Comparison of ENCODE assay signal across 9 mouse cellular contexts in the genomic region with DNA sequence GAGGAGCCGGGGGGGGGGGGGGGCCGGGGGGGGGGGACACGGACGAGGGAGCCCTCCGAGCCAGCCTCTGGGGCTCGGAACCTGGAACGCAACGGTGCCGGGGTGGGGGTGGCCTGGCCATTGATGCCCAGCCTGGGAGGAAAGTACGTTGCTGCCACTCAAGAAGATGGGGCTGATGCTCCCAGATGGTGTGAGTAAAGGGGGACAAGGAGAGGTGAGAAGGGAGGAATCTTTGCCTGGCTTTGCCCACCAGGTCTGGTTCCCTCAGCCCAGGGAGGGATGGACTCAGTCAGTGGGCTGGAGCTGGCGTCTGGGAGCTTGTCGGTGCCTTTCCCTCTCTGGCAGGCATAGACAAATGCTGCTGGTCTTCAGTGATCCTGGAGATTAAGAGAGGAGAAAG. TPM values are rescaled to one million over a fixed set of nuclear protein-coding genes. Genes with fewer than 3 reads are reported as not detected.
DNase-seq lines count a peak whose midpoint lies in the region; ATAC-seq and TF ChIP-seq lines count a peak whose summit lies in the region.
"Had no signal": no experiment of that assay in that cellular context is flagged by ENCODE, and none has a peak within 500 bp of the region (broad histone marks: within the 10 kb centered on the region; RNA-seq: fewer than 3 reads in every experiment).

No protein-coding gene starts in this region.

- H3K4me3 ChIP-seq in lung, embryonic 15.5 days, result peak overlapping the region; percentile 54
- peak overlapping the region; percentile 50 for H3K4me3 ChIP-seq in embryonic facial prominence, embryonic 14.5 days (ENCODE audit: low read depth, low read length)
- H3K4me3 ChIP-seq in intestine, postnatal 0 days (ENCODE audit: low read depth, low read length), result peak overlapping the region; percentile 52; the same call in 1 of the 2 replicates
- peak overlapping the region; percentile 54 for H3K4me3 ChIP-seq in neural tube, embryonic 13.5 days

- no peaks in the 10 kb centered on the region for H3K36me3 ChIP-seq in lung, embryonic 15.5 days
- H3K36me3 ChIP-seq in embryonic facial prominence, embryonic 14.5 days (ENCODE audit: control insufficient read depth, insufficient read depth, low read length), result no peaks in the 10 kb centered on the region
- no peaks in the 10 kb centered on the region for H3K36me3 ChIP-seq in intestine, postnatal 0 days (ENCODE audit: control insufficient read depth, insufficient read depth)
- H3K36me3 ChIP-seq in neural tube, embryonic 13.5 days, result no peaks in the 10 kb centered on the region

- H3K27me3 ChIP-seq in lung, embryonic 15.5 days, result no peaks in the 10 kb centered on the region
- H3K27me3 ChIP-seq in embryonic facial prominence, embryonic 14.5 days (replicated peaks; ENCODE audit: control insufficient read depth, insufficient read depth, low read length), result peaks cover 18% of the 10 kb centered on the region; the same call in 1 of the 2 replicates
- peaks cover 12% of the 10 kb centered on the region; the same call in 1 of the 2 replicates for H3K27me3 ChIP-seq in intestine, postnatal 0 days (replicated peaks; ENCODE audit: control insufficient read depth, insufficient read depth, low read length)
- H3K27me3 ChIP-seq in neural tube, embryonic 13.5 days, result peaks cover 74% of the 10 kb centered on the region

- peak overlapping the region; percentile 54; the same call in 1 of the 2 replicates for H3K27ac ChIP-seq in lung, embryonic 15.5 days
- H3K27ac ChIP-seq in embryonic facial prominence, embryonic 14.5 days (replicated peaks; ENCODE audit: low read depth, low read length), result no peak overlapping the region
- H3K27ac ChIP-seq in intestine, postnatal 0 days (ENCODE audit: low read depth, low read length), result no peak overlapping the region
- H3K27ac ChIP-seq in neural tube, embryonic 13.5 days (replicated peaks), result no peak overlapping the region
- H3K27ac ChIP-seq: liver, embryonic 14.5 days had no signal

- H3K9ac ChIP-seq in lung, embryonic 15.5 days, result peak overlapping the region; percentile 17; the same call in 1 of the 2 replicates
- peak overlapping the region; percentile 57 for H3K9ac ChIP-seq in embryonic facial prominence, embryonic 14.5 days (ENCODE audit: low read depth, low read length)
- no peak overlapping the region for H3K9ac ChIP-seq in intestine, postnatal 0 days (ENCODE audit: low read depth, low read length)
- H3K9ac ChIP-seq in neural tube, embryonic 13.5 days, result peak overlapping the region; percentile 66
- H3K9ac ChIP-seq: liver, embryonic 14.5 days had no signal

- no peak for DNase-seq in lung, postnatal 14 days
- DNase-seq in embryonic facial prominence, embryonic 14.5 days (ENCODE audit: low spot score), result no peak
- no peak for DNase-seq in MN1 (ENCODE audit: low spot score)
- DNase-seq in cerebellum, adult 11 months, result no peak
- no peak for DNase-seq in kidney, postnatal 36 days

- peaks cover 18% of the 10 kb centered on the region for H3K4me1 ChIP-seq in lung, embryonic 15.5 days
- peaks cover 17% of the 10 kb centered on the region for H3K4me1 ChIP-seq in embryonic facial prominence, embryonic 14.5 days (ENCODE audit: control insufficient read depth, insufficient read depth, low read length)
- no peaks in the 10 kb centered on the region for H3K4me1 ChIP-seq in intestine, postnatal 0 days (replicated peaks; ENCODE audit: control insufficient read depth, insufficient read depth, low read length)
- H3K4me1 ChIP-seq in neural tube, embryonic 13.5 days (replicated peaks), result peaks cover 35% of the 10 kb centered on the region

- 3% methylated on average over 8 of the region's 12 CpGs for WGBS in lung, embryonic 15.5 days
- 6% methylated on average over 5 of the region's 12 CpGs for WGBS in embryonic facial prominence, embryonic 14.5 days
- WGBS in intestine, postnatal 0 days, result 5% methylated on average over 8 of the region's 12 CpGs
- WGBS in neural tube, embryonic 13.5 days, result 1% methylated on average over 9 of the region's 12 CpGs

- no peak for TF ChIP-seq CTCF in intestine, postnatal 0 days (IDR thresholded peaks at IDR 0.05; ENCODE audit: low read depth)

- H3K9me3 ChIP-seq in lung, embryonic 15.5 days, result no peaks in the 10 kb centered on the region
- H3K9me3 ChIP-seq in embryonic facial prominence, embryonic 14.5 days (ENCODE audit: control insufficient read depth, low read length), result no peaks in the 10 kb centered on the region
- H3K9me3 ChIP-seq in intestine, postnatal 0 days (ENCODE audit: control insufficient read depth), result no peaks in the 10 kb centered on the region
- H3K9me3 ChIP-seq in neural tube, embryonic 13.5 days, result no peaks in the 10 kb centered on the region

- peak; percentile 16; the same call in 1 of the 2 replicates for ATAC-seq in lung, embryonic 15.5 days (ENCODE audit: borderline replicate concordance, extremely low read depth, low FRiP score, low TSS enrichment)
- peak; percentile 16; the same call in 1 of the 2 replicates for ATAC-seq in embryonic facial prominence, embryonic 14.5 days (ENCODE audit: low read depth)
- ATAC-seq in intestine, postnatal 0 days, result 0 out of 2 replicates have a peak, but pooled peaks have one; percentile 19
- ATAC-seq in neural tube, embryonic 13.5 days (ENCODE audit: low read depth), result peak; percentile 45

- peak overlapping the region; percentile 91 for H3K4me2 ChIP-seq in lung, embryonic 15.5 days
- H3K4me2 ChIP-seq in embryonic facial prominence, embryonic 14.5 days (ENCODE audit: low read depth, low read length), result peak overlapping the region; percentile 89
- H3K4me2 ChIP-seq in intestine, postnatal 0 days (replicated peaks; ENCODE audit: low read depth), result peak overlapping the region; percentile 69
- peak overlapping the region; percentile 83 for H3K4me2 ChIP-seq in neural tube, embryonic 13.5 days

RNA-seq across cellular contexts. Expression of a gene that starts 0.4 kb away (rescaled TPM):
- polyA plus RNA-seq in lung, embryonic 15.5 days (2015; fragmentation: Nextera tagmentation; extraction: Ambion mirVana), result 59.5 and 60.5 TPM in 2 replicates
- polyA plus RNA-seq in embryonic facial prominence, embryonic 14.5 days (2014; fragmentation: Nextera tagmentation; extraction: Ambion mirVana), result 10.5 and 13.1 TPM in 2 replicates
- polyA plus RNA-seq in intestine, postnatal 0 days (2015; fragmentation: Nextera tagmentation; extraction: Ambion mirVana), result 15.8 and 18.8 TPM in 2 replicates
- 2.5 and 4.3 TPM in 2 replicates for polyA plus RNA-seq in neural tube, embryonic 13.5 days (2015; fragmentation: Nextera tagmentation; extraction: Ambion mirVana)
